Mouse (Mus musculus) midbrain, embryonic 11.5 days (tissue): ENCODE measurements around the gene Nop2. TPM values are rescaled to one million over a fixed set of nuclear protein-coding genes. Genes with fewer than 3 reads are reported as not detected.

Experiments used
- ATAC-seq: fragments of 200-750 bp; cut with Nextera tagmentation; 2 replicates; pipeline ENCODE4 v1.8.0; 2017; ENCODE audit warnings: moderate TSS enrichment, moderate library complexity; ENCODE audit not compliant: low FRiP score
- DNase-seq: peaks from one replicate; pipeline ENCODE4 v3.0.0; 2015; ENCODE audit warnings: low spot score; ENCODE audit errors: missing footprints
- H3K27ac ChIP-seq: fragments of 300-500 bp; sonication (generic); 2 replicates; pipeline ENCODE4 v1.5.1; 2014; ENCODE audit warnings: low read depth, low read length
- H3K27me3 ChIP-seq: fragments of 300-500 bp; sonication (generic); 2 replicates; pipeline ENCODE4 v1.6.1; 2014; ENCODE audit warnings: mild to moderate bottlenecking, low read length, moderate library complexity, mixed read lengths; ENCODE audit not compliant: control insufficient read depth, insufficient read depth
- H3K36me3 ChIP-seq: fragments of 300-500 bp; sonication (generic); 2 replicates; pipeline ENCODE4 v1.6.1; 2014; ENCODE audit warnings: mild to moderate bottlenecking, low read length, moderate library complexity, mixed read lengths; ENCODE audit not compliant: control insufficient read depth, insufficient read depth
- H3K4me1 ChIP-seq: fragments of 300-500 bp; sonication (generic); 2 replicates; pipeline ENCODE4 v1.6.1; 2014; ENCODE audit warnings: low read length; ENCODE audit not compliant: control insufficient read depth, insufficient read depth
- H3K4me2 ChIP-seq: fragments of 300-500 bp; sonication (generic); 2 replicates; pipeline ENCODE4 v1.6.1; 2014; ENCODE audit warnings: mild to moderate bottlenecking, moderate library complexity
- H3K4me3 ChIP-seq: fragments of 300-500 bp; sonication (generic); 2 replicates; pipeline ENCODE4 v1.5.1; 2014; ENCODE audit warnings: low read depth, low read length
- H3K9ac ChIP-seq: fragments of 300-500 bp; sonication (generic); 2 replicates; pipeline ENCODE4 v1.6.1; 2014; ENCODE audit warnings: low read length
- H3K9me3 ChIP-seq: fragments of 300-500 bp; sonication (generic); 2 replicates; pipeline ENCODE4 v1.6.1; 2016; ENCODE audit warnings: low read length; ENCODE audit not compliant: control insufficient read depth
- WGBS: fragments of 180-500 bp; shearing (Covaris S2); extraction: QIAGEN DNeasy Blood & Tissue Kit; methylation state at CpG from one replicate; pipeline ENCODE4 v1.1.7; 2014; 5-methylcytosine and 5-hydroxymethylcytosine counted together
- polyA plus RNA-seq: library from polyadenylated mRNA; unstranded; fragments of >200 nt; fragmentation: Nextera tagmentation; extraction: Ambion mirVana; gene quantifications from 2 replicates; pipeline ENCODE4 v1.2.1, GENCODE M21; 2014

Gene Nop2
- polyA plus RNA-seq, 1 experiment from 2014 or later = 58.4 TPM

GRCm38 (mm10) chr6:125163801-125164657 lies 32.3 kb downstream of the Nop2 start:
- Histone ChIP-seq H3K9ac (peak overlapping the region; percentile 99), H3K4me1 (peaks cover 36% of the 10 kb centered on the region), H3K27me3 (no peaks in the 10 kb centered on the region), H3K9me3 (no peaks in the 10 kb centered on the region), H3K4me3 (peak overlapping the region; percentile 96), H3K27ac (peak overlapping the region; percentile 93), H3K4me2 (peak overlapping the region; percentile 93), H3K36me3 (peaks cover 28% of the 10 kb centered on the region)
- DNase-seq = peak; percentile 93
- no peak for ATAC-seq
- WGBS = 5% methylated on average over 20 of the region's 20 CpGs

- peak overlapping the region; percentile 96 for H3K4me3 ChIP-seq
- H3K9me3 ChIP-seq = no peaks in the 10 kb centered on the region
- H3K27me3 ChIP-seq = no peaks in the 10 kb centered on the region
- H3K36me3 ChIP-seq = peaks cover 27% of the 10 kb centered on the region
- peak; percentile 49 for ATAC-seq
- H3K4me2 ChIP-seq = peak overlapping the region; percentile 93
- peak overlapping the region; percentile 99 for H3K9ac ChIP-seq
- WGBS = under 1% methylated on average over 39 of the region's 39 CpGs
- peak overlapping the region; percentile 93 for H3K27ac ChIP-seq
- DNase-seq = peak; percentile 96
- H3K4me1 ChIP-seq = peaks cover 36% of the 10 kb centered on the region
Measured at GRCm38 (mm10) chr6:125164672-125165327, 33.1 kb downstream of the Nop2 start.

- Histone ChIP-seq H3K27me3 (no peaks in the 10 kb centered on the region), H3K9ac (peak overlapping the region; percentile 99), H3K9me3 (no peaks in the 10 kb centered on the region), H3K4me2 (peak overlapping the region; percentile 93), H3K27ac (peak overlapping the region; percentile 93), H3K4me1 (peaks cover 33% of the 10 kb centered on the region), H3K4me3 (peak overlapping the region; percentile 96), H3K36me3 (peaks cover 28% of the 10 kb centered on the region)
- DNase-seq (peak; percentile 99), ATAC-seq (peak; percentile 92)
- WGBS = 0% methylated on average over 36 of the region's 36 CpGs
Measured at GRCm38 (mm10) chr6:125165328-125165891, 33.7 kb downstream of the Nop2 start.

GRCm38 (mm10) chr6:125166051-125166751 lies 34.5 kb downstream of the Nop2 start, which contains the start of gene Gapdh:
TSS of gene Gapdh (minus strand) at chr6:125166467.
- 1% methylated on average over 16 of the region's 18 CpGs for WGBS
- H3K4me3 ChIP-seq = peak within 1 kb of the TSS; percentile 96
- H3K4me2 ChIP-seq = peak within 1 kb of the TSS; percentile 93
- peaks cover 34% of the 10 kb centered on the region for H3K36me3 ChIP-seq
- peak; percentile 92 for DNase-seq
- peak within 1 kb of the TSS; percentile 99 for H3K9ac ChIP-seq
- no peaks in the 10 kb centered on the region for H3K27me3 ChIP-seq
- ATAC-seq = peak; percentile 12; the same call in 1 of the 2 replicates
- H3K4me1 ChIP-seq = peaks cover 33% of the 10 kb centered on the region
- H3K9me3 ChIP-seq = no peaks in the 10 kb centered on the region
- H3K27ac ChIP-seq = peak within 1 kb of the TSS; percentile 93

GRCm38 (mm10) chr6:125166861-125167650 lies 35.3 kb downstream of the Nop2 start:
- DNase-seq (peak; percentile 93), ATAC-seq (no peak)
- Histone ChIP-seq H3K4me3 (peak overlapping the region; percentile 96; the same call in 1 of the 2 replicates), H3K4me2 (peak overlapping the region; percentile 93), H3K27ac (peak overlapping the region; percentile 74), H3K9ac (peak overlapping the region; percentile 65), H3K36me3 (peaks cover 38% of the 10 kb centered on the region), H3K27me3 (no peaks in the 10 kb centered on the region), H3K4me1 (peaks cover 30% of the 10 kb centered on the region), H3K9me3 (no peaks in the 10 kb centered on the region)
- WGBS = 16% methylated on average over 10 of the region's 10 CpGs

- Histone ChIP-seq H3K27ac (no peak overlapping the region), H3K4me2 (no peak overlapping the region), H3K9ac (no peak overlapping the region), H3K9me3 (no peaks in the 10 kb centered on the region), H3K27me3 (no peaks in the 10 kb centered on the region), H3K4me1 (peaks cover 30% of the 10 kb centered on the region), H3K36me3 (peaks cover 45% of the 10 kb centered on the region), H3K4me3 (no peak overlapping the region)
- DNase-seq (no peak), ATAC-seq (no peak)
- 93% methylated on average over 14 of the region's 14 CpGs for WGBS
Measured at GRCm38 (mm10) chr6:125168086-125168485, 36.4 kb downstream of the Nop2 start.

GRCm38 (mm10) chr6:125170194-125170593 lies 38.5 kb downstream of the Nop2 start:
- 89% methylated on average over 6 of the region's 6 CpGs for WGBS
- Histone ChIP-seq H3K9ac (no peak overlapping the region), H3K27ac (no peak overlapping the region), H3K4me3 (no peak overlapping the region), H3K27me3 (no peaks in the 10 kb centered on the region), H3K4me1 (peaks cover 18% of the 10 kb centered on the region), H3K4me2 (no peak overlapping the region), H3K36me3 (peaks cover 62% of the 10 kb centered on the region), H3K9me3 (no peaks in the 10 kb centered on the region)
- ATAC-seq (no peak), DNase-seq (no peak)

GRCm38 (mm10) chr6:125172474-125172873 lies 40.8 kb downstream of the Nop2 start:
- ATAC-seq (no peak), DNase-seq (no peak)
- H3K27me3 ChIP-seq = no peaks in the 10 kb centered on the region
- H3K9ac ChIP-seq = no peak overlapping the region
- no peak overlapping the region for H3K27ac ChIP-seq
- no peak overlapping the region for H3K4me3 ChIP-seq
- H3K36me3 ChIP-seq = peaks cover 81% of the 10 kb centered on the region
- H3K9me3 ChIP-seq = no peaks in the 10 kb centered on the region
- H3K4me1 ChIP-seq = peaks cover 4% of the 10 kb centered on the region
- 88% methylated on average over 2 of the region's 2 CpGs for WGBS
- H3K4me2 ChIP-seq = no peak overlapping the region
